Comparison of ENCODE assay signal across 10 mouse cellular contexts in genomic region chr16:17600944-17601562, GRCm38 (mm10). TPM values are rescaled to one million over a fixed set of nuclear protein-coding genes. Genes with fewer than 3 reads are reported as not detected.
A peak's percentile ranks its signal among the peaks of the same experiment; 100 is the strongest.
DNase-seq lines count a peak whose midpoint lies in the region; ATAC-seq and TF ChIP-seq lines count a peak whose summit lies in the region.
"Had no signal": no experiment of that assay in that cellular context is flagged by ENCODE, and none has a peak within 500 bp of the region (broad histone marks: within the 10 kb centered on the region; RNA-seq: fewer than 3 reads in every experiment).

No protein-coding gene starts in this region.

- no peaks in the 10 kb centered on the region for H3K9me3 ChIP-seq in intestine, postnatal 0 days (ENCODE audit: control insufficient read depth)
- H3K9me3 ChIP-seq in intestine, embryonic 16.5 days (ENCODE audit: control insufficient read depth, low read length): no peaks in the 10 kb centered on the region
- no peaks in the 10 kb centered on the region for H3K9me3 ChIP-seq in hindbrain, embryonic 14.5 days (ENCODE audit: control insufficient read depth, low read length)

- no peak overlapping the region for H3K27ac ChIP-seq in intestine, postnatal 0 days (ENCODE audit: low read depth, low read length)
- H3K27ac ChIP-seq in intestine, embryonic 16.5 days (ENCODE audit: low read length): no peak overlapping the region
- H3K27ac ChIP-seq in hindbrain, embryonic 14.5 days: no peak overlapping the region

- H3K4me2 ChIP-seq in intestine, postnatal 0 days (replicated peaks; ENCODE audit: low read depth): no peak overlapping the region
- no peak overlapping the region for H3K4me2 ChIP-seq in intestine, embryonic 16.5 days (ENCODE audit: low read depth, low read length)
- H3K4me2 ChIP-seq in hindbrain, embryonic 14.5 days (replicated peaks): no peak overlapping the region

- no peaks in the 10 kb centered on the region for H3K4me1 ChIP-seq in intestine, postnatal 0 days (replicated peaks; ENCODE audit: control insufficient read depth, insufficient read depth, low read length)
- no peaks in the 10 kb centered on the region for H3K4me1 ChIP-seq in intestine, embryonic 16.5 days (ENCODE audit: control insufficient read depth, insufficient read depth, low read length)
- H3K4me1 ChIP-seq in hindbrain, embryonic 14.5 days (replicated peaks; ENCODE audit: control insufficient read depth, insufficient read depth, low read length): no peaks in the 10 kb centered on the region

- 44% methylated on average over 3 of the region's 3 CpGs for WGBS in intestine, postnatal 0 days
- WGBS in intestine, embryonic 16.5 days: 50% methylated on average over 3 of the region's 3 CpGs
- whole genome bisulfite sequencing in hindbrain, embryonic 14.5 days: 72% methylated on average over 3 of the region's 3 CpGs

- peak; percentile 64 for TF ChIP-seq CTCF in intestine, postnatal 0 days (IDR thresholded peaks at IDR 0.05; ENCODE audit: low read depth)

- no peaks in the 10 kb centered on the region for H3K27me3 ChIP-seq in intestine, postnatal 0 days (replicated peaks; ENCODE audit: control insufficient read depth, insufficient read depth, low read length)
- H3K27me3 ChIP-seq in intestine, embryonic 16.5 days (replicated peaks; ENCODE audit: control insufficient read depth, insufficient read depth, low read length): no peaks in the 10 kb centered on the region
- H3K27me3 ChIP-seq in hindbrain, embryonic 14.5 days (ENCODE audit: control insufficient read depth, insufficient read depth, low read length): no peaks in the 10 kb centered on the region

- H3K4me3 ChIP-seq in intestine, postnatal 0 days (ENCODE audit: low read depth, low read length): no peak overlapping the region
- H3K4me3 ChIP-seq in intestine, embryonic 16.5 days (ENCODE audit: low read length): no peak overlapping the region
- H3K4me3 ChIP-seq in hindbrain, embryonic 14.5 days (replicated peaks; ENCODE audit: low read length): no peak overlapping the region

- DNase-seq in thymus, postnatal 0 days (ENCODE audit: low spot score): peak; percentile 15
- DNase-seq in thymus, postnatal 25 days: no peak
- DNase-seq in brain, adult 2 months (ENCODE audit: low read depth, low spot score): peak; percentile 53
- DNase-seq in hindbrain, embryonic 14.5 days (ENCODE audit: low spot score): no peak
- no peak for DNase-seq in spleen, adult 18-20 months
- DNase-seq: cerebellum, postnatal 36 days; heart, adult 11 months; kidney, postnatal 4 days had no signal

- no peaks in the 10 kb centered on the region for H3K36me3 ChIP-seq in intestine, postnatal 0 days (ENCODE audit: control insufficient read depth, insufficient read depth)
- no peaks in the 10 kb centered on the region for H3K36me3 ChIP-seq in intestine, embryonic 16.5 days (ENCODE audit: control insufficient read depth, insufficient read depth, low read length)
- H3K36me3 ChIP-seq in hindbrain, embryonic 14.5 days (replicated peaks; ENCODE audit: control insufficient read depth, insufficient read depth): no peaks in the 10 kb centered on the region

- no peak for ATAC-seq in intestine, postnatal 0 days
- ATAC-seq in intestine, embryonic 16.5 days: no peak
- no peak for ATAC-seq in hindbrain, embryonic 14.5 days (ENCODE audit: low FRiP score)

- H3K9ac ChIP-seq in intestine, postnatal 0 days (ENCODE audit: low read depth, low read length): no peak overlapping the region
- no peak overlapping the region for H3K9ac ChIP-seq in intestine, embryonic 16.5 days (ENCODE audit: low read depth, low read length)
- no peak overlapping the region for H3K9ac ChIP-seq in hindbrain, embryonic 14.5 days

RNA-seq across cellular contexts. Expression of gene Slc7a4, which starts 18.0 kb away (rescaled TPM):
- polyA plus RNA-seq in intestine, postnatal 0 days (2015; fragmentation: Nextera tagmentation; extraction: Ambion mirVana): 28.3 and 31.0 TPM in 2 replicates
- 36.2 and 38.1 TPM in 2 replicates for polyA plus RNA-seq in intestine, embryonic 16.5 days (2015; fragmentation: Nextera tagmentation; extraction: Ambion mirVana)
- 1.5 and 2.1 TPM in 2 replicates for polyA plus RNA-seq in thymus, postnatal 0 days (2015; fragmentation: Nextera tagmentation; extraction: Ambion mirVana)
- 41.2 and 42.0 TPM in 2 replicates for polyA plus RNA-seq in hindbrain, embryonic 14.5 days (2014; fragmentation: Nextera tagmentation; extraction: Ambion mirVana)

RNA-seq across cellular contexts. Expression of gene Smpd4, which starts 18.1 kb away (rescaled TPM):
- 8.7 and 9.0 TPM in 2 replicates for polyA plus RNA-seq in intestine, postnatal 0 days (2015; fragmentation: Nextera tagmentation; extraction: Ambion mirVana)
- 24.5 and 24.9 TPM in 2 replicates for polyA plus RNA-seq in intestine, embryonic 16.5 days (2015; fragmentation: Nextera tagmentation; extraction: Ambion mirVana)
- polyA plus RNA-seq in thymus, postnatal 0 days (2015; fragmentation: Nextera tagmentation; extraction: Ambion mirVana): 17.4 and 21.6 TPM in 2 replicates
- polyA plus RNA-seq in hindbrain, embryonic 14.5 days (2014; fragmentation: Nextera tagmentation; extraction: Ambion mirVana): 22.3 and 24.5 TPM in 2 replicates

RNA-seq across cellular contexts. Expression of gene P2rx6, which starts 39.4 kb away (rescaled TPM):
- 0.73 and 1.1 TPM in 2 replicates for polyA plus RNA-seq in intestine, postnatal 0 days (2015; fragmentation: Nextera tagmentation; extraction: Ambion mirVana)
- polyA plus RNA-seq in intestine, embryonic 16.5 days (2015; fragmentation: Nextera tagmentation; extraction: Ambion mirVana): 0.48 and 1.1 TPM in 2 replicates
- 1.4 and 2.0 TPM in 2 replicates for polyA plus RNA-seq in thymus, postnatal 0 days (2015; fragmentation: Nextera tagmentation; extraction: Ambion mirVana)
- 2.5 and 2.8 TPM in 2 replicates for polyA plus RNA-seq in hindbrain, embryonic 14.5 days (2014; fragmentation: Nextera tagmentation; extraction: Ambion mirVana)

RNA-seq across cellular contexts. Expression of gene Lrrc74b, which starts 40.0 kb away (rescaled TPM):
- 0.44 and 0.80 TPM in 2 replicates for polyA plus RNA-seq in intestine, postnatal 0 days (2015; fragmentation: Nextera tagmentation; extraction: Ambion mirVana)
- 0.17 and 0.31 TPM in 2 replicates for polyA plus RNA-seq in intestine, embryonic 16.5 days (2015; fragmentation: Nextera tagmentation; extraction: Ambion mirVana)
- 0.20 and 0.36 TPM in 2 replicates for polyA plus RNA-seq in thymus, postnatal 0 days (2015; fragmentation: Nextera tagmentation; extraction: Ambion mirVana)
- 0.74 and 0.92 TPM in 2 replicates for polyA plus RNA-seq in hindbrain, embryonic 14.5 days (2014; fragmentation: Nextera tagmentation; extraction: Ambion mirVana)

RNA-seq across cellular contexts. Expression of gene Ccdc74a, which starts 45.2 kb away (rescaled TPM):
- polyA plus RNA-seq in intestine, postnatal 0 days (2015; fragmentation: Nextera tagmentation; extraction: Ambion mirVana): 8.0 and 9.4 TPM in 2 replicates
- 5.0 and 5.3 TPM in 2 replicates for polyA plus RNA-seq in intestine, embryonic 16.5 days (2015; fragmentation: Nextera tagmentation; extraction: Ambion mirVana)
- polyA plus RNA-seq in thymus, postnatal 0 days (2015; fragmentation: Nextera tagmentation; extraction: Ambion mirVana): 0.98 and 1.1 TPM in 2 replicates
- 7.8 and 11.7 TPM in 2 replicates for polyA plus RNA-seq in hindbrain, embryonic 14.5 days (2014; fragmentation: Nextera tagmentation; extraction: Ambion mirVana)

Comparison
In these comparisons a context has a peak if more than half of its experiments do, and no peak if none do; other contexts are left out.
1. DNase-seq: peak in thymus, postnatal 0 days (single experiment) and brain, adult 2 months (single experiment); none in thymus, postnatal 25 days (single experiment), hindbrain, embryonic 14.5 days (single experiment) and spleen, adult 18-20 months (0 of 2).